Mouse (Mus musculus) bone marrow, adult 2 months (tissue): ENCODE measurements around the gene Pigk.

Experiments
- CTCF ChIP-seq: fragments of 200-500 bp; IDR thresholded peaks from 2 replicates; pipeline ENCODE4 v1.5.1; 2011; ENCODE audit warnings: low read length, control low read depth; ENCODE audit not compliant: control insufficient read depth, insufficient read depth
- POLR2A ChIP-seq: fragments of 200-500 bp; IDR thresholded peaks from 2 replicates; pipeline ENCODE4 v1.6.1; 2011; ENCODE audit warnings: low read depth, mild to moderate bottlenecking, control low read depth, low read length, borderline replicate concordance; ENCODE audit not compliant: control insufficient read depth

DNA sequence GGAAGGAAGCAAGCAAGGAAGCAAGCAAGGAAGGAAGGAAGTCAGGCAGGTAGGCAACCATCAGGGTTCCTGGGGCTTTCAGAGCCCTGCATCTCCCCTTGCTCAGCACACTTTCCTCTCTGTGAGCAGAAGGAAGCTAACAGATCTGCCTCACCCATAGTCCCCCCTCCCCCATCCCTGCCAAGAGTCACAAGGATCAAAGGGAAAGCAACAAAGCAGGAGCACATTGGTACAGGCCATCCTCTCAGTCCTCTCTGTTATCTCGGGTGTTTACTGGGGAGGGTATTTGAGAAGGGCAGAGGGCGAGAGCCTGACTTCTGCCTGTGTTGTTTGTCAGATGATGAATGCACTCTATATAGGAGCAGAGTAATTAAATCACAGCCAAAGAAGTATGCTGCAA is 83.5 kb downstream of the Pigk start:
- TF ChIP-seq CTCF (no peak), POLR2A (no peak)
